Mouse (Mus musculus) testis, adult 2 months (tissue): ENCODE measurements around the gene Mmachc. TPM values are rescaled to one million over a fixed set of nuclear protein-coding genes. Genes with fewer than 3 reads are reported as not detected.

ENCODE experiments used
- H3K27ac ChIP-seq: fragments of 200-500 bp; 2 replicates; pipeline ENCODE4 v1.5.1; 2012; ENCODE audit warnings: low read depth, low read length; ENCODE audit not compliant: control insufficient read depth, insufficient read depth
- H3K27me3 ChIP-seq: fragments of 200-500 bp; 2 replicates; pipeline ENCODE4 v1.6.1; 2012; ENCODE audit warnings: mild to moderate bottlenecking, low read length, moderate library complexity; ENCODE audit not compliant: control insufficient read depth, insufficient read depth
- H3K36me3 ChIP-seq: fragments of 200-500 bp; 2 replicates; pipeline ENCODE4 v1.6.1; 2012; ENCODE audit warnings: mild to moderate bottlenecking, low read length; ENCODE audit not compliant: control insufficient read depth, insufficient read depth
- H3K4me1 ChIP-seq: fragments of 200-500 bp; 2 replicates; pipeline ENCODE4 v1.6.1; 2012; ENCODE audit warnings: low read length; ENCODE audit not compliant: control insufficient read depth, insufficient read depth
- H3K4me3 ChIP-seq: fragments of 200-500 bp; 2 replicates; pipeline ENCODE4 v1.5.1; 2012; ENCODE audit warnings: low read depth, mild to moderate bottlenecking, low read length, moderate library complexity, mixed read lengths; ENCODE audit not compliant: control insufficient read depth
- CTCF ChIP-seq: fragments of 200-500 bp; IDR thresholded peaks from 2 replicates; pipeline ENCODE4 v1.5.1; 2012; ENCODE audit warnings: low read depth, mild to moderate bottlenecking, inconsistent platforms, low read length, moderate library complexity; ENCODE audit not compliant: control insufficient read depth, insufficient read depth, insufficient replicate concordance
- POLR2A ChIP-seq: fragments of 200-500 bp; IDR thresholded peaks from 2 replicates; pipeline ENCODE4 v1.6.1; 2012; ENCODE audit warnings: low read depth, mild to moderate bottlenecking, inconsistent platforms, low read length, moderate library complexity; ENCODE audit not compliant: control insufficient read depth
- polyA plus RNA-seq: library from polyadenylated mRNA; depleted of rRNA; stranded (reverse); fragments of >200 nt; gene quantifications from 2 replicates; pipeline ENCODE4 v1.2.3, GENCODE M21; 2012

Gene Mmachc
- polyA plus RNA-seq, 1 experiment = 26.8 TPM

DNA sequence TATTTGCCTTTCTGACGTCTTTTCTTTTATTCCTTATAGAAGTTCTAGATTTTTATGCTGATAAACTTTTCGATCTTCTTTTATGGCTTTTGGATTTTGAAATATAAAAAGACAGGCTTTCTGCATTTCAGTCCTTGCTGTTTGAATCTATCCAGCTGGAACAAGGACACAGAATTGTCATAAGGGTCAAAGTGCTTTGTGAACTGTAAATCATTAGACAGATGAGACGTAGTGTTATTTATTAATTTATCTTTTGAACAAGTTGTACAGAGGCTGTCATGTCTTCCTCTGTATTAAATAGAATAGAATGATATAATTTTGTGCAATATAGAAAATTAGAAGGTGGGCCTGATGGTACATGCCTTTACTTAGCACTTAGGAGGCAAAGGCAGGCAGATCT is 19.2 kb upstream of the Mmachc start:
- Histone ChIP-seq H3K36me3 (no peaks in the 10 kb centered on the region; the same call in 1 of the 2 replicates), H3K4me1 (no peaks in the 10 kb centered on the region), H3K27me3 (no peaks in the 10 kb centered on the region), H3K4me3 (no peak overlapping the region), H3K27ac (no peak overlapping the region)
- no peak for TF ChIP-seq POLR2A
- TF ChIP-seq CTCF = no peak

DNA sequence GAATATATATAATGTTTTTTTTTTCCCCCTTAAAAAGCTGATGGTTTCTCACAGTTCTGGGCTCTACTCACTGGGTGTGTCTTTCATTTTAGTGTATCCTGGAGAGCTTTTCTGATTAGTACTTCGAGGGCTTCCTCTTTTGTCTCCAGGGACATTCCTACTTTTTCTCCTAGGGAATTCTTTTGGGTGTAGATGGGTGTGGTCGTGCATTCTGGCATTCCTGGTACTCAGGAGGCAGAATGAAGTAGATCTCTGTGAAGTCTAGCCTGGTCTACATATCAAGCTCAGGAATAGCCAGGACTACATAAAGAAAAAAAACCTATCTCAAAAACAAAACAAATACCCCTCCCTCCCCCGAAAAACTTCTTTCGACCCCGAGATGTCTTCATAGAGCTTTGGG is 17.2 kb upstream of the Mmachc start:
- H3K27me3 ChIP-seq = no peaks in the 10 kb centered on the region
- TF ChIP-seq CTCF (no peak), POLR2A (no peak)
- 0 out of 2 replicates have a peak, but pooled peaks cover 2% of the 10 kb centered on the region for H3K4me1 ChIP-seq
- H3K36me3 ChIP-seq = no peaks in the 10 kb centered on the region; the same call in 1 of the 2 replicates
- H3K4me3 ChIP-seq = no peak overlapping the region
- H3K27ac ChIP-seq = no peak overlapping the region

DNA sequence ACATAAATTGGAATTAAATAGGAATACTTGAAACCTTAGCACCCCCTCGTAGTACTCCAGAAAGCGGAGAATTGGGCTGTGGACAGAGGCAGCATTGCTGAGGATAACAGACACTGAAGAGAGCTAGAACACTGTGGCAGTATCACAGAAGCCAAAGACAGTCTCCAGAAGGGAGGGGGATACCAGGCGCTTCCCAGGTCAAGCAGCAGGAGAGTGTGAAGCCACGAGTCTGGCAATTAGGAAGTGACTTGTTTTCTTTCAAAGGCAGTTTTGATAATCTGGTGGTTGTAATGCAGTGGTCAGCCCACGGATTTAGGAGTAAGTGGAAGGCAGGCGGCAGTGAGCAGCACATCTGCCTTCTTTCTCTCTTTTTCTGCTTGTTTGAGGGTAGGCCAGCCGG is 14.0 kb upstream of the Mmachc start:
- Histone ChIP-seq H3K4me1 (0 out of 2 replicates have a peak, but pooled peaks cover 2% of the 10 kb centered on the region), H3K36me3 (no peaks in the 10 kb centered on the region; the same call in 1 of the 2 replicates), H3K4me3 (peak overlapping the region; percentile 63), H3K27me3 (no peaks in the 10 kb centered on the region), H3K27ac (no peak overlapping the region)
- TF ChIP-seq CTCF (no peak), POLR2A (no peak)

DNA sequence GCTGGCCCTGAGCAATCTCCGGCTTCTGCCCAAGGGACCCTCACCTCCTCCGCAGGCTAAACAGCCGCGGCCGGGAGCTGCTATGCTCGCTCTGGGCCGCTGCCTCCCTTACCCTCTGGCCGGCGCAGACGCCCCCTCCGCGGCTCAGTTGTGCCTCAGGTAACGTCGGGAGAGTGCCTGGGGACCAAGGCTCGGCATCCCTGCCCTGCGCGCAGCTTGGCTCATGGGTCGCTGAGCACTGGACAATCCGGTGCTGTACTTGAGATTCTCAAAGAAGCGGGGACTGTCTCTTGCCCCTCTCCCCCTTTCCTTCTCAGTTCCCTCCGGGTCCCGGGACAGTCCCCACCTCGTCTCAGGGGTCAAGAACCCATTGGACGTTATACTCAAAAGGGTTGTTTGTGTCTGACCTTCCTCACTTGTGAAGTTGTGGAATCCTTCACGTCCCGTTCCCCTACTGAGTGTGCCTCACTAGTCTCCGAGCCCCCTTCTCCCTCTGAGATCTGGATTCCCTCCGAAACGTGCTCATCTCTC is 13.0 kb upstream of the Mmachc start:
- no peaks in the 10 kb centered on the region; the same call in 1 of the 2 replicates for H3K36me3 ChIP-seq
- no peaks in the 10 kb centered on the region for H3K27me3 ChIP-seq
- H3K27ac ChIP-seq = peak overlapping the region; percentile 85
- H3K4me3 ChIP-seq = peak overlapping the region; percentile 86
- 0 out of 2 replicates have a peak, but pooled peaks cover 2% of the 10 kb centered on the region for H3K4me1 ChIP-seq
- TF ChIP-seq CTCF = no peak

DNA sequence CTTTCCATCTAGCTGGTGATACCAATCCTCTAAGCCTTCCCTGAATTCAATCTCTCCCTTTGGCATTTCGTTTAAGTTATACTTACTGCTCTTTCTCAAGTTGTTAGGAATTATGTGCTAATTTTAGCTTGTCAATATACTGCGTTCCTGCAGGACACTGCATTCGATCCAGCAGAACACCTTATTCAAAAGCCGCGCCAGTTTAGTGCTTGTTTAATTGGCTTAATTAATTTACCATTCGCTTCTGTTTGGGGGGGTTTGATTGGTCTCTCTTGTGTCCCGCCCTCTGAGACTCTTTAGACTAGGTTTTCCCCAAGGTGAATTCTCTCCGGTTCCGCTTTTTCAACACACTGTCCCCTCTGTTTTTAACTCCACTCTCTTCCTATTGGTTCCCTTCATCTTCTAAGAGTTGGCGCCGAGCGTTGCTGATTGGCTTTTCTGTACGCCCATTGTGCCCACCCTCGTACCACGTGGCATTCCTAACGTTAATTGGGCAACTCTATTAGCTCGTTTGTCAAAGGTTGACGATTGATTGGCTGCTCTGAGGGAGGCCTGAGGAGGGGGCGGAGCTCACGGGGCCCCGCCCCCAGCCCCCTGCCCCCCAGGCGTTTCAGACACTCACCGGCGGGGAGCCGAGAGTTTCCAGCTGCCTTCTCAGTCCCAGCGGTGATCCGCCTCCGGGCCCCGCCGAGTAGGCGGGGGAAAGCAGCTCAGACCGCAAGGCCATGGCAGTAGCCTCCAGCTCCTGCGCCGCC is 12.3 kb upstream of the Mmachc start, which contains the start of gene Tesk2:
Tesk2 (plus strand) TSS at position 606 of the 755 bp plus-strand sequence.
- H3K36me3 ChIP-seq = no peaks in the 10 kb centered on the region; the same call in 1 of the 2 replicates
- peak within 1 kb of the TSS; percentile 86 for H3K4me3 ChIP-seq
- H3K27ac ChIP-seq = peak within 1 kb of the TSS; percentile 85
- 0 out of 2 replicates have a peak, but pooled peaks cover 2% of the 10 kb centered on the region for H3K4me1 ChIP-seq
- H3K27me3 ChIP-seq = no peaks in the 10 kb centered on the region
- TF ChIP-seq POLR2A = 0 out of 2 replicates have a peak, but pooled peaks have one; percentile 7
- TF ChIP-seq CTCF = no peak

DNA sequence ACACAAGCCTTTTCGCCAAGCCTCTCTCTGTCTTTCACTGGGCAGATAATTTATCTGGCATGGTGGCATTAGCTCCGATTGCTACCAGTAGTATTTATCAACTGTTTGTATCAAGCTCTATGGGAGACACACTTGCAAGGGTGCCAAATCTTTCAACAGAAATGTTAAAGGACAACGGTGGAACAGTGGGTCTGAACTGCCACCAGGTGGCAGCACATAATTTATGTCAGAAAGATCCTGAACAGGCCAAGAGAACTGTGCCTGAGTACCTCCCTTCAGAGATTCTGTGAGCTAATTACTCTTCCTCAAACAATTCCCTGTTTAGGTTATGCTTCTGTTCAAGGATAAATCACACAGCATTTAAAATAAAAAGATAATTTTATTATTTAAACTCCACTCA is 11.2 kb upstream of the Mmachc start:
- Histone ChIP-seq H3K27ac (no peak overlapping the region), H3K4me3 (peak overlapping the region; percentile 31; the same call in 1 of the 2 replicates), H3K36me3 (no peaks in the 10 kb centered on the region; the same call in 1 of the 2 replicates), H3K27me3 (no peaks in the 10 kb centered on the region), H3K4me1 (0 out of 2 replicates have a peak, but pooled peaks cover 2% of the 10 kb centered on the region)
- TF ChIP-seq CTCF (no peak), POLR2A (no peak)

DNA sequence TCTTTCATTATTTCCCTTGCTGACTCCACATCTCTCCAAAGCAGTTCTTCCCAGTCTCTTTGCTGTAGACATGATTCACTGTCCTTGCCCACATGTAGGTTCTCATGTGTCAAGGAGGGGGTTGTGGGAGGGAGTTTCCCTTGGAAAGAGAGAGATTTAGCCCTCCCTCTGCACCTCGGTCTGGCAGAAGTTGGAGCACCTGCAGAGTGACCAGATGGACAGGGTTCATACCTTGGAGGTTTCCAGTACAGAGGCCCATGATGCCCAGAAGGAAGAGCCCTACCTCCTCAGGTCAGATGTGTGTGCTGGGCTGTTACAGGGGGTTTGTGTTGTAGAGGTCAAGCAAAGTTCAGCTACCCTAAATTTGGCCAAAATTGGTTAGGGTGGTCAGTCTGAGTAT is 4.3 kb upstream of the Mmachc start:
- TF ChIP-seq CTCF (no peak), POLR2A (no peak)
- peaks cover 1% of the 10 kb centered on the region; the same call in 1 of the 2 replicates for H3K36me3 ChIP-seq
- no peak overlapping the region for H3K4me3 ChIP-seq
- no peaks in the 10 kb centered on the region for H3K27me3 ChIP-seq
- H3K27ac ChIP-seq = no peak overlapping the region
- H3K4me1 ChIP-seq = no peaks in the 10 kb centered on the region
